In the genomic region with DNA sequence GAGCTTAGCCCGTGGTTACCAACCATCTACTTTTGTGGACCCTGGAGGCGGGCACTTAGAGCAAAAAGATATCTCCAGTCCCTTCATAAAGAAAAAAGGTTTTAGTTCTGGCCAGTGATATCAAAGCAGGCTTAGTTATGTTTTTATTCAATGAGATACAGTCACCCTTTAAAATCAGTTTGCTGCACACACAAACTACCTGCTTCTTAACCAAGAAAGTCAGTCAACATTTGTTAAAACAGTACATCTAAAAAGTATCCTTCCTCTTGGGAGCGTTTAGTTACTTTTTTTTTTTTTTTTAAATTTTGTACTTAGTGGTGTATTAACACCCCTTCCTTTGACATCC, we compare ENCODE assay signal across 9 mouse cellular contexts. TPM values are rescaled to one million over a fixed set of nuclear protein-coding genes. Genes with fewer than 3 reads are reported as not detected.
DNase-seq lines count a peak whose midpoint lies in the region; ATAC-seq and TF ChIP-seq lines count a peak whose summit lies in the region.
"Had no signal": no experiment of that assay in that cellular context is flagged by ENCODE, and none has a peak within 500 bp of the region (broad histone marks: within the 10 kb centered on the region; RNA-seq: fewer than 3 reads in every experiment).

No protein-coding gene starts in this region.

- 2% methylated on average over 3 of the region's 3 CpGs for WGBS in spleen, adult 2 months
- WGBS in liver, embryonic 12.5 days (ENCODE audit: insufficient replicate concordance), result 8% methylated on average over 3 of the region's 3 CpGs

- peak overlapping the region; percentile 100 for H3K9ac ChIP-seq in liver, embryonic 12.5 days

- H3K27me3 ChIP-seq in erythroblast, embryonic 14.5 days (ENCODE audit: control insufficient read depth), result no peaks in the 10 kb centered on the region
- no peaks in the 10 kb centered on the region for H3K27me3 ChIP-seq in spleen, adult 2 months (ENCODE audit: control insufficient read depth, insufficient read depth, low read length)
- H3K27me3 ChIP-seq in liver, embryonic 12.5 days (replicated peaks), result no peaks in the 10 kb centered on the region

- H3K4me3 ChIP-seq in erythroblast, embryonic 14.5 days (replicated peaks), result peak overlapping the region; percentile 98
- peak overlapping the region; percentile 92 for H3K4me3 ChIP-seq in spleen, adult 2 months (ENCODE audit: extremely low read depth, insufficient read depth, insufficient read length)
- H3K4me3 ChIP-seq in liver, embryonic 12.5 days, result peak overlapping the region; percentile 89

- peaks cover 35% of the 10 kb centered on the region for H3K4me1 ChIP-seq in erythroblast, embryonic 14.5 days (ENCODE audit: control insufficient read depth)
- H3K4me1 ChIP-seq in spleen, adult 2 months (ENCODE audit: control insufficient read depth, insufficient read depth, insufficient read length), result peaks cover 3% of the 10 kb centered on the region
- H3K4me1 ChIP-seq in liver, embryonic 12.5 days, result peaks cover 38% of the 10 kb centered on the region

- no peak for ATAC-seq in erythroblast, adult 5-6 weeks (replicated peaks; ENCODE audit: low FRiP score, poor library complexity, severe bottlenecking)
- no peak for ATAC-seq in liver, embryonic 12.5 days

- no peak for TF ChIP-seq CTCF in spleen, adult 2 months (IDR thresholded peaks at IDR 0.05; ENCODE audit: extremely low read depth, insufficient read depth, insufficient read length, insufficient replicate concordance)

- no peak for DNase-seq in spleen, adult 2 months (ENCODE audit: low read depth in 1 of 2, low spot score in 2 of 2)
- DNase-seq in spleen, postnatal 36 days (ENCODE audit: low spot score in 2 of 2), result no peak
- DNase-seq in layer of hippocampus, postnatal 25 days (ENCODE audit: extremely low spot score in 1 of 2, low spot score in 1 of 2), result no peak
- DNase-seq in cerebellum, adult 8-10 months, result no peak
- no peak for DNase-seq in adrenal gland, postnatal 4 days (ENCODE audit: low spot score in 2 of 2)

- H3K27ac ChIP-seq in spleen, adult 2 months (ENCODE audit: insufficient read depth, low read length), result peak overlapping the region; percentile 100
- H3K27ac ChIP-seq in liver, embryonic 12.5 days, result peak overlapping the region; percentile 100

- peak overlapping the region; percentile 79 for H3K4me2 ChIP-seq in liver, embryonic 12.5 days

- TF ChIP-seq POLR2A in spleen, adult 2 months (IDR thresholded peaks at IDR 0.05; ENCODE audit: low read depth, low read length), result no peak

- H3K36me3 ChIP-seq in erythroblast, embryonic 14.5 days (ENCODE audit: control insufficient read depth), result peaks cover 20% of the 10 kb centered on the region
- no peaks in the 10 kb centered on the region; the same call in none of the 2 replicates for H3K36me3 ChIP-seq in spleen, adult 2 months (ENCODE audit: control insufficient read depth, insufficient read depth, low read length)
- H3K36me3 ChIP-seq in liver, embryonic 12.5 days, result peaks cover 9% of the 10 kb centered on the region

- no peaks in the 10 kb centered on the region for H3K9me3 ChIP-seq in erythroblast, embryonic 14.5 days (ENCODE audit: control insufficient read depth, low read length)
- no peaks in the 10 kb centered on the region for H3K9me3 ChIP-seq in liver, embryonic 12.5 days (replicated peaks)

RNA-seq across cellular contexts. Expression of gene Sp3, which starts 0.8 kb away (rescaled TPM):
- 1.0 and 1.1 TPM in 2 replicates for polyA plus RNA-seq in erythroblast, embryonic 14.5 days (2012)
- total RNA-seq in erythroblast, adult 5-6 weeks (2015; ENCODE audit: low replicate concordance), result 55.8 and 86.7 TPM in 2 replicates
- 115 and 140 TPM in 2 replicates for total RNA-seq in erythroblast, adult 5-6 weeks (2017; ENCODE audit: low replicate concordance)
- polyA plus RNA-seq in spleen, adult 2 months (2012; rRNA removed), result 9.4 and 11.0 TPM in 2 replicates
- 45.2 and 47.6 TPM in 2 replicates for polyA plus RNA-seq in liver, embryonic 12.5 days (2016; fragmentation: Nextera tagmentation; extraction: Ambion mirVana)
- 10 to 100 TPM; 59.5 to 62.5 TPM for total RNA-seq in layer of hippocampus, postnatal 25 days (2021)
- total RNA-seq in adrenal gland, postnatal 4 days (2021), result 10 to 100 TPM; 86.1 to 92.1 TPM

RNA-seq across cellular contexts. Expression of gene Gm11084, which starts 5.5 kb away (rescaled TPM):
- not detected in 2 replicates for polyA plus RNA-seq in erythroblast, embryonic 14.5 days (2012)
- not detected in 2 replicates for total RNA-seq in erythroblast, adult 5-6 weeks (2015; ENCODE audit: low replicate concordance)
- total RNA-seq in erythroblast, adult 5-6 weeks (2017; ENCODE audit: low replicate concordance), result not detected in 2 replicates
- polyA plus RNA-seq in spleen, adult 2 months (2012; rRNA removed), result not detected in 2 replicates
- polyA plus RNA-seq in liver, embryonic 12.5 days (2016; fragmentation: Nextera tagmentation; extraction: Ambion mirVana), result not detected in 2 replicates
- not detected for total RNA-seq in layer of hippocampus, postnatal 25 days (2021)
- not detected for total RNA-seq in adrenal gland, postnatal 4 days (2021)
- total RNA-seq: left cerebral cortex, adult 8-10 months had no signal
